Mouse (Mus musculus): ENCODE measurements around the gene Crabp2. TPM values are rescaled to one million over a fixed set of nuclear protein-coding genes. Genes with fewer than 3 reads are reported as not detected.

Crabp2 gene
- polyA plus RNA-seq, 1 experiment = not detected

DNA sequence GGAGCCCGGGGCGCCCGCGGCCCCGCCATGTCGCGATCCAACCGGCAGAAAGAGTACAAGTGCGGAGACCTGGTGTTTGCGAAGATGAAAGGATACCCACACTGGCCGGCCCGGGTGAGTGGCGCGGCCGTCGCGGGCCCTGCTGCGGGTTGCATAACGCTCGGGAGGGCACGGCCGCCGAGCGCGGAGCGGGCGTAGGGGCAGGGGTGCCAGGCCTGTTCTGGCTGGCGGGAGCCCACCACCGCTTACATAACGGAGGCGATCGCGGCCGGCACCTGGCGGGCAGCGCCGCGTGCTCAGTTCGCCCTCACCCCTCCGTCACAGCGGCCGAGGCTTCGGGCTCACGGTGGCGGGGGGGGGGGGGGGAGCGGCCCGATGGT lies 41.9 kb upstream of the Crabp2 start:
- H3K4me1 ChIP-seq (ENCODE audit: control insufficient read depth, insufficient read depth, insufficient read length, low read length) = peaks cover 23% of the 10 kb centered on the region
- H3K27me3 ChIP-seq (ENCODE audit: control insufficient read depth, insufficient read depth, low read length) = no peaks in the 10 kb centered on the region
- no peaks in the 10 kb centered on the region for H3K36me3 ChIP-seq (ENCODE audit: control insufficient read depth, insufficient read depth, low read length)
- no peak for TF ChIP-seq POLR2A (IDR thresholded peaks at IDR 0.05; ENCODE audit: low read depth, low read length)
- TF ChIP-seq CTCF (IDR thresholded peaks at IDR 0.05; ENCODE audit: extremely low read depth, insufficient read length, insufficient replicate concordance, low read depth, low read length) = no peak
- peak overlapping the region; percentile 77 for H3K27ac ChIP-seq (ENCODE audit: insufficient read depth, low read depth, low read length)
- under 1% methylated on average over 46 of the region's 47 CpGs for WGBS
- H3K4me3 ChIP-seq (ENCODE audit: low read depth, low read length) = peak overlapping the region; percentile 92

DNA sequence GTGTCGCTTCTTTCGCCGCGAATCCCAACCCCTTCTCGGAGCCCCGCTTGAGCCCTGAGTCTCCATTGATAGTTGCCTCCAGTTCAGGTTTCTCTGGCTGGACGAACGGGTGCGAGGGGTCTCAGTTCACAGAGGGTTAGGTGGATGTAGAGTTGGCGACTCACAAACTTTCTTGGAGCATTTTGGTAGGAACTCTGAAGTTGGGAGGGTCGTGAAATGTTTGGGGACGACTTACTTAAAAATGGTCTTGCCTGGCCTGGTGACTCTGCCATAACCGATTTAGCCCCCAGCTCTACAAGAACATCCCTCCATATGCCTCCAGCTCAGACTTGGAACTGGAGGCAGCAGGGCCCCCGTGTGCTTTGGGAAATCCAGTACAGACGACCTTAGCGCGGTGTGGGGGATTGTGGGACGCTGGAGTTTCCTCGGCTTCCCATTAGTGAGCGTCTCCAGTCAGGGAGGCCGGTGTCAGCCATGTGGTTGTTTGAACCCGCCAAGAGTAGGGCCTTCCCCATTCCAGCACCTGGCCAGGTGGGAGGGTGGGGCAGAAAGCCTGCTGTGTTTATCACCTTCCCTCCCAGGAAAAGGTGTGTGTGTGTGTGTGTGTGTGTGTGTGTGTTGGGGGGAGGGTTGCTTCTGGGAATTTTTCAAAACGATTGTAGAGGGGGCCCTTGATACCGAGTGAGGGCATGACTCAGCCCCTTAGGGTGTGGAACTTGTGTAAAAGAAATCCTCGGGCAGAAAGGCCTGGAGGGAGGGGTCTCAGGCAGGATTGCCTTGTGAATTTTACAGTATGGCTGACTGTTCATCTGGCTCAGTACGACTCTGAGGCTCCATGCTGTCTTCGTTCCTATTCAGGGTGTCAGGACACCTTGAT lies 41.2 kb upstream of the Crabp2 start:
- Histone ChIP-seq H3K27me3 (ENCODE audit: control insufficient read depth, insufficient read depth, low read length) (no peaks in the 10 kb centered on the region), H3K36me3 (ENCODE audit: control insufficient read depth, insufficient read depth, low read length) (no peaks in the 10 kb centered on the region), H3K4me1 (ENCODE audit: control insufficient read depth, insufficient read depth, insufficient read length, low read length) (peaks cover 23% of the 10 kb centered on the region), H3K4me3 (ENCODE audit: low read depth, low read length) (peak overlapping the region; percentile 92), H3K27ac (ENCODE audit: insufficient read depth, low read depth, low read length) (peak overlapping the region; percentile 77)
- WGBS = 1% methylated on average over 27 of the region's 27 CpGs
- TF ChIP-seq POLR2A (IDR thresholded peaks at IDR 0.05; ENCODE audit: low read depth, low read length) = no peak
- TF ChIP-seq CTCF (IDR thresholded peaks at IDR 0.05; ENCODE audit: extremely low read depth, insufficient read length, insufficient replicate concordance, low read depth, low read length) = no peak

GRCm38 (mm10) chr3:87907906-87908305 lies 40.6 kb upstream of the Crabp2 start:
- Histone ChIP-seq H3K27me3 (ENCODE audit: control insufficient read depth, insufficient read depth, low read length) (no peaks in the 10 kb centered on the region), H3K4me1 (ENCODE audit: control insufficient read depth, insufficient read depth, insufficient read length, low read length) (peaks cover 23% of the 10 kb centered on the region), H3K27ac (ENCODE audit: insufficient read depth, low read depth, low read length) (peak overlapping the region; percentile 77), H3K4me3 (ENCODE audit: low read depth, low read length) (peak overlapping the region; percentile 92), H3K36me3 (ENCODE audit: control insufficient read depth, insufficient read depth, low read length) (no peaks in the 10 kb centered on the region)
- no peak for TF ChIP-seq POLR2A (IDR thresholded peaks at IDR 0.05; ENCODE audit: low read depth, low read length)
- 0% methylated on average over 1 of the region's 1 CpGs for WGBS

- no peak for TF ChIP-seq POLR2A (IDR thresholded peaks at IDR 0.05; ENCODE audit: low read depth, low read length)
- no peak for TF ChIP-seq CTCF (IDR thresholded peaks at IDR 0.05; ENCODE audit: extremely low read depth, insufficient read length, insufficient replicate concordance, low read depth, low read length)
- WGBS = 86% methylated on average over 2 of the region's 2 CpGs
- Histone ChIP-seq H3K27ac (ENCODE audit: insufficient read depth, low read depth, low read length) (peak overlapping the region; percentile 69), H3K36me3 (ENCODE audit: control insufficient read depth, insufficient read depth, low read length) (peaks cover 11% of the 10 kb centered on the region), H3K4me1 (ENCODE audit: control insufficient read depth, insufficient read depth, insufficient read length, low read length) (peaks cover 23% of the 10 kb centered on the region), H3K27me3 (ENCODE audit: control insufficient read depth, insufficient read depth, low read length) (no peaks in the 10 kb centered on the region), H3K4me3 (ENCODE audit: low read depth, low read length) (no peak overlapping the region)
Observed at GRCm38 (mm10) chr3:87909381-87909780, 39.1 kb upstream of the Crabp2 start.

DNA sequence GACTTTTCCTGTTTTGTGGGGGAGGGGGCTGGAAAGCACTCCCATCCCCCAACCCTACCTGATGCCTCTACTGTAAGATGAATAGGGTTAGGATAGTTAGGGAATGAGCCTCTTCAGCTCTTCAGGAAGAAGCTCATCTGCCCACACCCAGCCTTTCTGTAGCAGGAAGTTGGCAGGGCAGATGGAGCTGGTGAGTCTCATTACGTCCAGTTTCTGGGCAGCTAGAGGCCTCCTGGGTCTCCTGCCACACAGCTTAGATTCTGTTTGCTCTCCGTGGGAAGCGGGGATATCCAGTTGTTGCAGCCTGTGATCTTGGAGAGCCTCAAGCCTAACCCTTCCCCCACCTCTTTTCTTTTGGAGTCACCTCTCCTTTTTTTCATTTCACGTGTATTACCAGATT lies 38.6 kb upstream of the Crabp2 start:
- peaks cover 23% of the 10 kb centered on the region for H3K4me1 ChIP-seq (ENCODE audit: control insufficient read depth, insufficient read depth, insufficient read length, low read length)
- H3K4me3 ChIP-seq (ENCODE audit: low read depth, low read length) = no peak overlapping the region
- H3K36me3 ChIP-seq (ENCODE audit: control insufficient read depth, insufficient read depth, low read length) = peaks cover 16% of the 10 kb centered on the region
- 11% methylated on average over 4 of the region's 4 CpGs for WGBS
- peak overlapping the region; percentile 69 for H3K27ac ChIP-seq (ENCODE audit: insufficient read depth, low read depth, low read length)
- H3K27me3 ChIP-seq (ENCODE audit: control insufficient read depth, insufficient read depth, low read length) = no peaks in the 10 kb centered on the region
- TF ChIP-seq POLR2A (IDR thresholded peaks at IDR 0.05; ENCODE audit: low read depth, low read length) (no peak), CTCF (IDR thresholded peaks at IDR 0.05; ENCODE audit: extremely low read depth, insufficient read length, insufficient replicate concordance, low read depth, low read length) (no peak)

DNA sequence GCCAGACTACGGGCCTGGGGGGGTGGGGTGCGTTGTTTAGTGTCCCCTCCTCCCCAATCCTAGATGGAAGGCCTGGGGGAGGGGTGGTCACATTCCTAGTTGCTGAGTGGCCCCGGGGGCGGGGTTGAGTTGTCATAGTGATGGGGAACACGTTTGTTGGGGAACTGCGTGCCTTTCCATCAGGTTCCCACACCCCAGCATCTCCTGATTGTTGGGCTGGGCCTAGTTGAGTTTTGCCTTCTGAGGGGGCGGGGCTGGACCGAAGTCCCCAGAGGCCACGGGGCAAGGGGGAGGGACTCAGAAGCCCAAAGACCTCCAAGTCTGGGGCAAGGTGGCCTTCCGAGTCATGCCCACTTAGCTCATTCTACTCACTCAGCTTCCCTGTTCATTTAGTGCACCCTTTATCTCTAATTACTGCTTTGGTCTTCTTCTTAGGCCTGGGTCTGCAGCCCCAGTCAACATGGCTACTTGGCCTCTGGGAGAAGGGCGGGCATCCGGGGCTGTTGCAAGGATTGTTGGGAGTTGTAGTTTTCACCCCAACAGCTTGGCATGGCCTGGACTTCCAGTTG lies 37.8 kb upstream of the Crabp2 start:
- WGBS = 8% methylated on average over 12 of the region's 12 CpGs
- Histone ChIP-seq H3K4me3 (ENCODE audit: low read depth, low read length) (peak overlapping the region; percentile 73), H3K27me3 (ENCODE audit: control insufficient read depth, insufficient read depth, low read length) (no peaks in the 10 kb centered on the region), H3K4me1 (ENCODE audit: control insufficient read depth, insufficient read depth, insufficient read length, low read length) (peaks cover 23% of the 10 kb centered on the region), H3K27ac (ENCODE audit: insufficient read depth, low read depth, low read length) (peak overlapping the region; percentile 99), H3K36me3 (ENCODE audit: control insufficient read depth, insufficient read depth, low read length) (peaks cover 20% of the 10 kb centered on the region)
- no peak for TF ChIP-seq CTCF (IDR thresholded peaks at IDR 0.05; ENCODE audit: extremely low read depth, insufficient read length, insufficient replicate concordance, low read depth, low read length)
- 0 out of 2 replicates have a peak, but pooled peaks have one; percentile 20 for TF ChIP-seq POLR2A (IDR thresholded peaks at IDR 0.05; ENCODE audit: low read depth, low read length)

DNA sequence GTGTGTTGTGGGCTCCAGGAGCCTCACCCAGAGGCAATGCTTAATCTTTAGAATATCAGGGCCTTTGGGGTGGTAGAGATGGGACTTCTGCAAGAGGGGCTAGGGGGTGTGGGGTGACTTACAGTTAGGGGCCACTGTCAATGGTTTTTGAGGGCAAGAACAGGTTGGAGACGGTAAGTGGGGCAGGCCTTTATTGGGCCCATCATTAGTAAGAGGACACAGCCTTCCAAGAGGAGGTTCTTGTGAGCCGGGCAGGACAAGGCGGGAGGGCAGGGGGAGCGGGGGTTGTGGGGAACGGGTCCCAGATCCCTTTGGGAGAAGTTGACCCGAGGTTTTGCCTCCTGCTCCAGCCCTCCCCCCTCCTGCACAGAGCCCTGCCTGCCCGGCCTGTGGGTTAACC lies 35.0 kb upstream of the Crabp2 start:
- peaks cover 29% of the 10 kb centered on the region for H3K36me3 ChIP-seq (ENCODE audit: control insufficient read depth, insufficient read depth, low read length)
- 80% methylated on average over 7 of the region's 7 CpGs for WGBS

More for the DNA sequence above, 35.0 kb upstream of the Crabp2 start:
- Histone ChIP-seq H3K4me3 (ENCODE audit: low read depth, low read length) (no peak overlapping the region), H3K27me3 (ENCODE audit: control insufficient read depth, insufficient read depth, low read length) (no peaks in the 10 kb centered on the region), H3K4me1 (ENCODE audit: control insufficient read depth, insufficient read depth, insufficient read length, low read length) (peaks cover 15% of the 10 kb centered on the region), H3K27ac (ENCODE audit: insufficient read depth, low read depth, low read length) (no peak overlapping the region)
- TF ChIP-seq POLR2A (IDR thresholded peaks at IDR 0.05; ENCODE audit: low read depth, low read length) (no peak), CTCF (IDR thresholded peaks at IDR 0.05; ENCODE audit: extremely low read depth, insufficient read length, insufficient replicate concordance, low read depth, low read length) (no peak)

All from small intestine, adult 2 months (tissue).